Mouse (Mus musculus): ENCODE measurements around the gene Bfsp2. TPM values are rescaled to one million over a fixed set of nuclear protein-coding genes. Genes with fewer than 3 reads are reported as not detected.

Gene Bfsp2
- total and polyA plus RNA-seq, 2 experiments, result 0.28 TPM; not detected in 1

GRCm38 (mm10) chr9:103444656-103445055 is 35.6 kb downstream of the Bfsp2 start:
- Histone ChIP-seq H3K4me1 (ENCODE audit: control insufficient read depth, insufficient read depth, low read length) (no peaks in the 10 kb centered on the region), H3K4me3 (ENCODE audit: insufficient read depth, low read depth, low read length) (no peak overlapping the region), H3K79me2 (ENCODE audit: control insufficient read depth, insufficient read depth, low read length) (no peaks in the 10 kb centered on the region), H3K9ac (ENCODE audit: low read depth, low read length) (no peak overlapping the region), H3K27me3 (ENCODE audit: control insufficient read depth, insufficient read depth, low read length) (no peaks in the 10 kb centered on the region), H3K36me3 (ENCODE audit: control insufficient read depth, insufficient read depth, low read length) (no peaks in the 10 kb centered on the region), H3K27ac (replicated peaks; ENCODE audit: insufficient read depth, low read depth, low read length) (no peak overlapping the region)
- TF ChIP-seq POLR2A (IDR thresholded peaks at IDR 0.05; ENCODE audit: extremely low read depth, insufficient read depth, low read length) (no peak), CTCF (IDR thresholded peaks at IDR 0.05; ENCODE audit: low read depth, low read length) (no peak)
- WGBS, result 93% methylated on average over 5 of the region's 5 CpGs
- no peak for DNase-seq (ENCODE audit: extremely low read depth, low read depth, low spot score)

GRCm38 (mm10) chr9:103443824-103444185 is 36.4 kb downstream of the Bfsp2 start:
- TF ChIP-seq POLR2A (IDR thresholded peaks at IDR 0.05; ENCODE audit: extremely low read depth, insufficient read depth, low read length) (no peak), CTCF (IDR thresholded peaks at IDR 0.05; ENCODE audit: low read depth, low read length) (no peak)
- Histone ChIP-seq H3K79me2 (ENCODE audit: control insufficient read depth, insufficient read depth, low read length) (no peaks in the 10 kb centered on the region), H3K27ac (replicated peaks; ENCODE audit: insufficient read depth, low read depth, low read length) (no peak overlapping the region), H3K4me3 (ENCODE audit: insufficient read depth, low read depth, low read length) (no peak overlapping the region), H3K9ac (ENCODE audit: low read depth, low read length) (no peak overlapping the region), H3K27me3 (ENCODE audit: control insufficient read depth, insufficient read depth, low read length) (no peaks in the 10 kb centered on the region), H3K4me1 (ENCODE audit: control insufficient read depth, insufficient read depth, low read length) (peaks cover 4% of the 10 kb centered on the region; the same call in 1 of the 2 replicates), H3K36me3 (ENCODE audit: control insufficient read depth, insufficient read depth, low read length) (no peaks in the 10 kb centered on the region)
- peak; percentile 47 for DNase-seq (ENCODE audit: extremely low read depth, low read depth, low spot score)
- 65% methylated on average over 7 of the region's 7 CpGs for WGBS

GRCm38 (mm10) chr9:103443121-103443823 is 36.9 kb downstream of the Bfsp2 start:
- no peak overlapping the region for H3K9ac ChIP-seq (ENCODE audit: low read depth, low read length)
- H3K27me3 ChIP-seq (ENCODE audit: control insufficient read depth, insufficient read depth, low read length), result no peaks in the 10 kb centered on the region
- 42% methylated on average over 13 of the region's 13 CpGs for WGBS

GRCm38 (mm10) chr9:103440597-103440996 is 39.6 kb downstream of the Bfsp2 start:
- no peaks in the 10 kb centered on the region for H3K79me2 ChIP-seq (ENCODE audit: control insufficient read depth, insufficient read depth, low read length)
- H3K4me3 ChIP-seq (ENCODE audit: insufficient read depth, low read depth, low read length), result no peak overlapping the region
- H3K4me1 ChIP-seq (ENCODE audit: control insufficient read depth, insufficient read depth, low read length), result peaks cover 5% of the 10 kb centered on the region; the same call in 1 of the 2 replicates
- no peak overlapping the region for H3K9ac ChIP-seq (ENCODE audit: low read depth, low read length)
- H3K27ac ChIP-seq (replicated peaks; ENCODE audit: insufficient read depth, low read depth, low read length), result no peak overlapping the region
- H3K27me3 ChIP-seq (ENCODE audit: control insufficient read depth, insufficient read depth, low read length), result no peaks in the 10 kb centered on the region
- no peaks in the 10 kb centered on the region for H3K36me3 ChIP-seq (ENCODE audit: control insufficient read depth, insufficient read depth, low read length)
- no peak for TF ChIP-seq CTCF (IDR thresholded peaks at IDR 0.05; ENCODE audit: low read depth, low read length)
- TF ChIP-seq POLR2A (IDR thresholded peaks at IDR 0.05; ENCODE audit: extremely low read depth, insufficient read depth, low read length), result no peak
- no peak for DNase-seq (ENCODE audit: extremely low read depth, low read depth, low spot score)
- 65% methylated on average over 3 of the region's 3 CpGs for WGBS

More at GRCm38 (mm10) chr9:103443121-103443823, 36.9 kb downstream of the Bfsp2 start:
- peak; percentile 57 for DNase-seq (ENCODE audit: extremely low read depth, low read depth, low spot score)
- Histone ChIP-seq H3K27ac (replicated peaks; ENCODE audit: insufficient read depth, low read depth, low read length) (no peak overlapping the region), H3K36me3 (ENCODE audit: control insufficient read depth, insufficient read depth, low read length) (no peaks in the 10 kb centered on the region), H3K4me3 (ENCODE audit: insufficient read depth, low read depth, low read length) (no peak overlapping the region), H3K79me2 (ENCODE audit: control insufficient read depth, insufficient read depth, low read length) (no peaks in the 10 kb centered on the region), H3K4me1 (ENCODE audit: control insufficient read depth, insufficient read depth, low read length) (peaks cover 5% of the 10 kb centered on the region; the same call in 1 of the 2 replicates)
- no peak for TF ChIP-seq POLR2A (IDR thresholded peaks at IDR 0.05; ENCODE audit: extremely low read depth, insufficient read depth, low read length)
- TF ChIP-seq CTCF (IDR thresholded peaks at IDR 0.05; ENCODE audit: low read depth, low read length), result no peak

- no peak for DNase-seq (ENCODE audit: extremely low read depth, low read depth, low spot score)
These were observed 43.1 kb downstream of the Bfsp2 start for GRCm38 (mm10) chr9:103437104-103437503.

GRCm38 (mm10) chr9:103434116-103434515 is 46.1 kb downstream of the Bfsp2 start:
- Histone ChIP-seq H3K27ac (replicated peaks; ENCODE audit: insufficient read depth, low read depth, low read length) (no peak overlapping the region), H3K27me3 (ENCODE audit: control insufficient read depth, insufficient read depth, low read length) (no peaks in the 10 kb centered on the region), H3K4me3 (ENCODE audit: insufficient read depth, low read depth, low read length) (no peak overlapping the region), H3K9ac (ENCODE audit: low read depth, low read length) (no peak overlapping the region), H3K79me2 (ENCODE audit: control insufficient read depth, insufficient read depth, low read length) (no peaks in the 10 kb centered on the region), H3K36me3 (ENCODE audit: control insufficient read depth, insufficient read depth, low read length) (no peaks in the 10 kb centered on the region), H3K4me1 (ENCODE audit: control insufficient read depth, insufficient read depth, low read length) (peaks cover 3% of the 10 kb centered on the region; the same call in 1 of the 2 replicates)
- WGBS, result 66% methylated on average over 4 of the region's 4 CpGs
- TF ChIP-seq CTCF (IDR thresholded peaks at IDR 0.05; ENCODE audit: low read depth, low read length), result peak; percentile 34; the same call in 1 of the 2 replicates
- no peak for TF ChIP-seq POLR2A (IDR thresholded peaks at IDR 0.05; ENCODE audit: extremely low read depth, insufficient read depth, low read length)
- no peak for DNase-seq (ENCODE audit: extremely low read depth, low read depth, low spot score)

More at GRCm38 (mm10) chr9:103437104-103437503, 43.1 kb downstream of the Bfsp2 start:
- no peaks in the 10 kb centered on the region for H3K27me3 ChIP-seq (ENCODE audit: control insufficient read depth, insufficient read depth, low read length)
- no peak overlapping the region for H3K27ac ChIP-seq (replicated peaks; ENCODE audit: insufficient read depth, low read depth, low read length)
- no peaks in the 10 kb centered on the region for H3K79me2 ChIP-seq (ENCODE audit: control insufficient read depth, insufficient read depth, low read length)
- no peak overlapping the region for H3K4me3 ChIP-seq (ENCODE audit: insufficient read depth, low read depth, low read length)
- no peak overlapping the region for H3K9ac ChIP-seq (ENCODE audit: low read depth, low read length)
- no peaks in the 10 kb centered on the region for H3K36me3 ChIP-seq (ENCODE audit: control insufficient read depth, insufficient read depth, low read length)
- 80% methylated on average over 5 of the region's 5 CpGs for WGBS
- peaks cover 5% of the 10 kb centered on the region; the same call in 1 of the 2 replicates for H3K4me1 ChIP-seq (ENCODE audit: control insufficient read depth, insufficient read depth, low read length)
- TF ChIP-seq CTCF (IDR thresholded peaks at IDR 0.05; ENCODE audit: low read depth, low read length) (no peak), POLR2A (IDR thresholded peaks at IDR 0.05; ENCODE audit: extremely low read depth, insufficient read depth, low read length) (no peak)
